Mouse (Mus musculus) liver, embryonic 12.5 days (tissue): ENCODE results near the gene Tspan5. TPM values are rescaled to one million over a fixed set of nuclear protein-coding genes. Genes with fewer than 3 reads are reported as not detected.

Source experiments
- ATAC-seq: fragments of 200-750 bp; cut with Nextera tagmentation; 2 replicates; pipeline ENCODE4 v1.8.0; 2017; ENCODE audit warnings: moderate number of reproducible peaks, mild to moderate bottlenecking, moderate library complexity
- H3K27ac ChIP-seq: fragments of 300-500 bp; sonication (generic); 2 replicates; pipeline ENCODE4 v1.5.1; 2016; ENCODE audit warnings: mild to moderate bottlenecking
- H3K27me3 ChIP-seq: fragments of 300-500 bp; sonication (generic); replicated peaks from 2 replicates; pipeline ENCODE4 v1.6.1; 2016; ENCODE audit warnings: mild to moderate bottlenecking, moderate library complexity
- H3K36me3 ChIP-seq: fragments of 300-500 bp; sonication (generic); 2 replicates; pipeline ENCODE4 v1.6.1; 2016; ENCODE audit warnings: mild to moderate bottlenecking, moderate library complexity
- H3K4me1 ChIP-seq: fragments of 300-500 bp; sonication (generic); 2 replicates; pipeline ENCODE4 v1.6.1; 2016
- H3K4me2 ChIP-seq: fragments of 300-500 bp; sonication (generic); 2 replicates; pipeline ENCODE4 v1.6.1; 2016; ENCODE audit warnings: mild to moderate bottlenecking, moderate library complexity
- H3K4me3 ChIP-seq: fragments of 300-500 bp; sonication (generic); 2 replicates; pipeline ENCODE4 v1.5.1; 2016; ENCODE audit warnings: mild to moderate bottlenecking, moderate library complexity
- H3K9ac ChIP-seq: fragments of 300-500 bp; sonication (generic); 2 replicates; pipeline ENCODE4 v1.6.1; 2016; ENCODE audit warnings: mild to moderate bottlenecking, moderate library complexity
- H3K9me3 ChIP-seq: fragments of 300-500 bp; sonication (generic); replicated peaks from 2 replicates; pipeline ENCODE4 v1.6.1; 2016; ENCODE audit warnings: mild to moderate bottlenecking, moderate library complexity
- WGBS: fragments of 180-500 bp; shearing (Covaris S2); methylation state at CpG from one replicate; pipeline ENCODE4 v1.1.7; 2016; ENCODE audit not compliant: insufficient replicate concordance; 5-methylcytosine and 5-hydroxymethylcytosine counted together
- polyA plus RNA-seq: library from polyadenylated mRNA; unstranded; fragments of >200 nt; fragmentation: Nextera tagmentation; extraction: Ambion mirVana; gene quantifications from 2 replicates; pipeline ENCODE4 v1.2.1, GENCODE M21; 2016

The Tspan5 gene
- 7.1 TPM in 2 replicates for polyA plus RNA-seq

GRCm38 (mm10) chr3:138741649-138742565 lies at the start of gene Tspan5:
Tspan5 (plus strand) TSS chr3:138742195.
- H3K27ac ChIP-seq, result 0 out of 2 replicates have a peak within 1 kb of the TSS, but pooled peaks have one; percentile 48
- ATAC-seq, result peak; percentile 84
- peaks cover 45% of the 10 kb centered on the region for H3K27me3 ChIP-seq
- H3K36me3 ChIP-seq, result no peaks in the 10 kb centered on the region
- peaks cover 45% of the 10 kb centered on the region for H3K4me1 ChIP-seq
- peak within 1 kb of the TSS; percentile 73 for H3K9ac ChIP-seq
- H3K9me3 ChIP-seq, result no peaks in the 10 kb centered on the region
- WGBS, result under 1% methylated on average over 99 of the region's 100 CpGs
- H3K4me2 ChIP-seq, result peak within 1 kb of the TSS; percentile 95
- peak within 1 kb of the TSS; percentile 72 for H3K4me3 ChIP-seq

- Histone ChIP-seq H3K4me2 (no peak overlapping the region), H3K4me3 (no peak overlapping the region), H3K9ac (no peak overlapping the region), H3K27me3 (no peaks in the 10 kb centered on the region), H3K4me1 (no peaks in the 10 kb centered on the region), H3K9me3 (no peaks in the 10 kb centered on the region), H3K36me3 (no peaks in the 10 kb centered on the region), H3K27ac (no peak overlapping the region)
- WGBS, result 50% methylated on average over 1 of the region's 1 CpGs
- no peak for ATAC-seq
Measured at GRCm38 (mm10) chr3:138692302-138692701, 49.7 kb upstream of the Tspan5 start.

- H3K36me3 ChIP-seq, result no peaks in the 10 kb centered on the region
- no peak overlapping the region for H3K4me3 ChIP-seq
- no peaks in the 10 kb centered on the region for H3K27me3 ChIP-seq
- no peaks in the 10 kb centered on the region for H3K9me3 ChIP-seq
- peak; percentile 40; the same call in 1 of the 2 replicates for ATAC-seq
- no peak overlapping the region for H3K9ac ChIP-seq
- no peak overlapping the region for H3K27ac ChIP-seq
- H3K4me1 ChIP-seq, result no peaks in the 10 kb centered on the region
- 54% methylated on average over 12 of the region's 12 CpGs for WGBS
- H3K4me2 ChIP-seq, result no peak overlapping the region
Measured at GRCm38 (mm10) chr3:138703399-138703798, 38.6 kb upstream of the Tspan5 start.

- no peaks in the 10 kb centered on the region for H3K4me1 ChIP-seq
- no peak overlapping the region for H3K4me3 ChIP-seq
- no peaks in the 10 kb centered on the region for H3K27me3 ChIP-seq
- no peaks in the 10 kb centered on the region for H3K36me3 ChIP-seq
- H3K27ac ChIP-seq, result no peak overlapping the region
- 44% methylated on average over 9 of the region's 9 CpGs for WGBS
- H3K4me2 ChIP-seq, result no peak overlapping the region
- no peak overlapping the region for H3K9ac ChIP-seq
- ATAC-seq, result no peak
- no peaks in the 10 kb centered on the region for H3K9me3 ChIP-seq
Measured at GRCm38 (mm10) chr3:138704469-138704868, 37.5 kb upstream of the Tspan5 start.

GRCm38 (mm10) chr3:138705875-138706274 lies 36.1 kb upstream of the Tspan5 start:
- no peaks in the 10 kb centered on the region for H3K27me3 ChIP-seq
- WGBS, result 66% methylated on average over 14 of the region's 14 CpGs
- no peaks in the 10 kb centered on the region for H3K9me3 ChIP-seq
- no peak overlapping the region for H3K4me3 ChIP-seq
- no peak for ATAC-seq
- no peak overlapping the region for H3K4me2 ChIP-seq
- no peak overlapping the region for H3K27ac ChIP-seq
- H3K36me3 ChIP-seq, result no peaks in the 10 kb centered on the region
- H3K4me1 ChIP-seq, result no peaks in the 10 kb centered on the region
- H3K9ac ChIP-seq, result no peak overlapping the region

GRCm38 (mm10) chr3:138709183-138709582 lies 32.8 kb upstream of the Tspan5 start:
- Histone ChIP-seq H3K27ac (no peak overlapping the region), H3K9me3 (no peaks in the 10 kb centered on the region), H3K4me2 (no peak overlapping the region), H3K9ac (no peak overlapping the region), H3K4me1 (no peaks in the 10 kb centered on the region), H3K36me3 (no peaks in the 10 kb centered on the region), H3K4me3 (no peak overlapping the region), H3K27me3 (no peaks in the 10 kb centered on the region)
- no peak for ATAC-seq
- 45% methylated on average over 5 of the region's 5 CpGs for WGBS

- 80% methylated on average over 4 of the region's 4 CpGs for WGBS
- no peak overlapping the region for H3K4me2 ChIP-seq
- H3K9me3 ChIP-seq, result no peaks in the 10 kb centered on the region
- no peak overlapping the region for H3K4me3 ChIP-seq
- no peak overlapping the region for H3K9ac ChIP-seq
- H3K27me3 ChIP-seq, result no peaks in the 10 kb centered on the region
- ATAC-seq, result no peak
- no peaks in the 10 kb centered on the region for H3K4me1 ChIP-seq
- H3K36me3 ChIP-seq, result no peaks in the 10 kb centered on the region
- H3K27ac ChIP-seq, result no peak overlapping the region
Measured at GRCm38 (mm10) chr3:138711971-138712370, 30.0 kb upstream of the Tspan5 start.

- Histone ChIP-seq H3K9me3 (no peaks in the 10 kb centered on the region), H3K36me3 (no peaks in the 10 kb centered on the region), H3K4me3 (no peak overlapping the region), H3K4me2 (no peak overlapping the region), H3K27me3 (no peaks in the 10 kb centered on the region), H3K9ac (no peak overlapping the region), H3K4me1 (no peaks in the 10 kb centered on the region), H3K27ac (no peak overlapping the region)
- no peak for ATAC-seq
- WGBS, result 77% methylated on average over 11 of the region's 11 CpGs
Measured at GRCm38 (mm10) chr3:138712452-138713140, 29.4 kb upstream of the Tspan5 start.

GRCm38 (mm10) chr3:138713141-138713540 lies 28.9 kb upstream of the Tspan5 start:
- H3K27ac ChIP-seq, result no peak overlapping the region
- WGBS, result 51% methylated on average over 6 of the region's 6 CpGs
- no peaks in the 10 kb centered on the region for H3K27me3 ChIP-seq
- H3K36me3 ChIP-seq, result no peaks in the 10 kb centered on the region
- no peaks in the 10 kb centered on the region for H3K9me3 ChIP-seq
- no peak overlapping the region for H3K9ac ChIP-seq
- no peak overlapping the region for H3K4me3 ChIP-seq
- H3K4me1 ChIP-seq, result no peaks in the 10 kb centered on the region
- ATAC-seq, result no peak
- no peak overlapping the region for H3K4me2 ChIP-seq

- H3K27ac ChIP-seq, result no peak overlapping the region
- H3K4me2 ChIP-seq, result no peak overlapping the region
- no peaks in the 10 kb centered on the region for H3K36me3 ChIP-seq
- no peak overlapping the region for H3K4me3 ChIP-seq
- no peaks in the 10 kb centered on the region for H3K9me3 ChIP-seq
- no peak for ATAC-seq
- no peak overlapping the region for H3K9ac ChIP-seq
- WGBS, result 43% methylated on average over 2 of the region's 2 CpGs
- no peaks in the 10 kb centered on the region for H3K27me3 ChIP-seq
- no peaks in the 10 kb centered on the region for H3K4me1 ChIP-seq
Measured at GRCm38 (mm10) chr3:138714788-138715187, 27.2 kb upstream of the Tspan5 start.

- Histone ChIP-seq H3K36me3 (no peaks in the 10 kb centered on the region), H3K9me3 (no peaks in the 10 kb centered on the region), H3K27ac (no peak overlapping the region), H3K4me3 (no peak overlapping the region), H3K27me3 (no peaks in the 10 kb centered on the region), H3K4me1 (no peaks in the 10 kb centered on the region), H3K9ac (no peak overlapping the region), H3K4me2 (no peak overlapping the region)
- no peak for ATAC-seq
- 67% methylated on average over 4 of the region's 4 CpGs for WGBS
Measured at GRCm38 (mm10) chr3:138715212-138715611, 26.8 kb upstream of the Tspan5 start.

GRCm38 (mm10) chr3:138717040-138717439 lies 25.0 kb upstream of the Tspan5 start:
- Histone ChIP-seq H3K4me3 (no peak overlapping the region), H3K4me1 (no peaks in the 10 kb centered on the region), H3K9me3 (no peaks in the 10 kb centered on the region), H3K36me3 (no peaks in the 10 kb centered on the region), H3K9ac (no peak overlapping the region), H3K4me2 (no peak overlapping the region), H3K27ac (no peak overlapping the region), H3K27me3 (no peaks in the 10 kb centered on the region)
- no peak for ATAC-seq
- WGBS, result 79% methylated on average over 5 of the region's 5 CpGs
